Mouse (Mus musculus) CH12.LX (cell line): Measurements from ENCODE around the gene Prickle2. TPM values are rescaled to one million over a fixed set of nuclear protein-coding genes. Genes with fewer than 3 reads are reported as not detected.

Experiments
- DNase-seq: peaks from one replicate; pipeline ENCODE4 v3.0.0-alpha.2; 2013; ENCODE audit errors: extremely low read depth
- H3K27ac ChIP-seq: 2 replicates; pipeline ENCODE4 v1.5.1; 2012; ENCODE audit warnings: low read depth, mild to moderate bottlenecking, control low read depth, moderate library complexity; ENCODE audit not compliant: insufficient read depth
- H3K27me3 ChIP-seq: replicated peaks from 2 replicates; pipeline ENCODE3; 2012; ENCODE audit warnings: inconsistent platforms
- H3K36me3 ChIP-seq, 2 experiments: replicated peaks in 1 of 2; 2 replicates each; pipeline versions ENCODE3 to v1.6.1; 2012; ENCODE audit warnings: inconsistent platforms in 1 of 2, low read length in 1 of 2, mild to moderate bottlenecking in 1 of 2, mixed read lengths in 1 of 2, moderate library complexity in 1 of 2; ENCODE audit not compliant: control insufficient read depth in 1 of 2, insufficient read depth in 1 of 2
- H3K4me1 ChIP-seq, 2 experiments: 2 replicates each; pipeline ENCODE4 v1.6.1; 2012; ENCODE audit warnings: inconsistent platforms in 1 of 2, moderate library complexity in 1 of 2; ENCODE audit not compliant: insufficient read depth in 2 of 2, control insufficient read depth in 1 of 2
- H3K4me2 ChIP-seq: 2 replicates; pipeline ENCODE4 v1.6.1; 2012; ENCODE audit warnings: low read depth, mild to moderate bottlenecking, control low read depth; ENCODE audit not compliant: poor library complexity, insufficient read depth, severe bottlenecking
- H3K4me3 ChIP-seq, 3 experiments: fragments of 150-350 bp in 1 of 3; sonication (generic) in 1 of 3; replicated peaks in 1 of 3; 2 replicates each; pipeline versions ENCODE3 to v1.5.1; 2011 to 2012; ENCODE audit warnings: low read depth in 2 of 3, low read length in 2 of 3, mild to moderate bottlenecking in 2 of 3, moderate library complexity in 2 of 3, control low read depth in 1 of 3, improper control_type of control experiment in 1 of 3, inconsistent platforms in 1 of 3, mixed read lengths in 1 of 3; ENCODE audit not compliant: poor library complexity in 1 of 3
- H3K79me2 ChIP-seq: replicated peaks from 2 replicates; pipeline ENCODE4 v1.6.1; 2012; ENCODE audit warnings: mild to moderate bottlenecking, moderate library complexity; ENCODE audit not compliant: control insufficient read depth, poor library complexity, insufficient read depth, severe bottlenecking; ENCODE audit errors: extremely low read depth
- H3K9ac ChIP-seq: 2 replicates; pipeline ENCODE4 v1.6.1; 2012; ENCODE audit warnings: low read depth, mild to moderate bottlenecking, control low read depth, moderate library complexity; ENCODE audit not compliant: insufficient read depth
- H3K9me3 ChIP-seq: replicated peaks from 2 replicates; pipeline ENCODE3; 2012; ENCODE audit warnings: low read length, inconsistent platforms, mixed read lengths
- ETS1 ChIP-seq: conservative IDR thresholded peaks from 2 replicates; pipeline ENCODE4 v1.6.1; 2012; ENCODE audit warnings: low read depth, mild to moderate bottlenecking, inconsistent platforms, low read length, improper control_type of control experiment, moderate library complexity
- HCFC1 ChIP-seq: IDR thresholded peaks from 2 replicates; pipeline ENCODE4 v1.6.1; 2012; ENCODE audit warnings: low read depth, mild to moderate bottlenecking, inconsistent platforms, low read length, improper control_type of control experiment
- MAZ ChIP-seq: IDR thresholded peaks from 2 replicates; pipeline ENCODE4 v1.6.1; 2012; ENCODE audit warnings: low read depth, mild to moderate bottlenecking, inconsistent platforms, low read length, improper control_type of control experiment, moderate library complexity
- MXI1 ChIP-seq: IDR thresholded peaks from 2 replicates; pipeline ENCODE4 v1.6.1; 2011; ENCODE audit warnings: mild to moderate bottlenecking, low read depth, low read length, improper control_type of control experiment
- NRF1 ChIP-seq: IDR thresholded peaks from 2 replicates; pipeline ENCODE4 v1.6.1; 2014; ENCODE audit warnings: low read depth, mild to moderate bottlenecking, inconsistent platforms, low read length, improper control_type of control experiment, moderate library complexity
- PAX5 ChIP-seq: IDR thresholded peaks from 2 replicates; pipeline ENCODE4 v1.6.1; 2012; ENCODE audit warnings: low read length, inconsistent platforms, mixed read lengths
- POLR2AphosphoS2 ChIP-seq: IDR thresholded peaks from 2 replicates; pipeline ENCODE4 v1.6.1; 2011; ENCODE audit warnings: low read depth, low read length, improper control_type of control experiment
- RAD21 ChIP-seq: IDR thresholded peaks from 2 replicates; pipeline ENCODE4 v1.6.1; 2011; ENCODE audit warnings: low read depth, mild to moderate bottlenecking, low read length, improper control_type of control experiment, moderate library complexity
- SIN3A ChIP-seq: IDR thresholded peaks from 2 replicates; pipeline ENCODE4 v1.6.1; 2012; ENCODE audit warnings: low read length, improper control_type of control experiment, inconsistent platforms
- TBP ChIP-seq: conservative IDR thresholded peaks from 2 replicates; pipeline ENCODE4 v1.6.1; 2011; ENCODE audit warnings: low read depth, low read length, improper control_type of control experiment
- USF1 ChIP-seq: IDR thresholded peaks from 2 replicates; pipeline ENCODE4 v1.6.1; 2014; ENCODE audit warnings: low read depth, mild to moderate bottlenecking, inconsistent platforms, low read length, improper control_type of control experiment
- USF2 ChIP-seq: conservative IDR thresholded peaks from 2 replicates; pipeline ENCODE4 v1.6.1; 2011; ENCODE audit warnings: low read depth, low read length, improper control_type of control experiment
- dilution Hi-C: fragments of 300-500 bp; cut with MboI; formaldehyde crosslinking; loops from 2 replicates; pipeline ENCODE4 v1.14.3; 2020; ENCODE audit warnings: low sequenced_read_pairs; ENCODE audit not compliant: extremely low pct_unique_long_range_greater_than_20kb, extremely low pct_ligation_motif_present
- in situ Hi-C: fragments of 300-500 bp; cut with MboI; formaldehyde crosslinking; loops from 3 replicates; pipeline ENCODE4 v1.14.3; 2019; ENCODE audit warnings: low sequenced_read_pairs, low pct_ligation_motif_present, low pct_unique_long_range_greater_than_20kb, mixed read lengths
- polyA plus RNA-seq: library from polyadenylated mRNA; unstranded; fragments of >175 nt; gene quantifications from 2 replicates; pipeline ENCODE4 v1.2.1, GENCODE M21; 2012; ENCODE audit warnings: low read depth; ENCODE audit not compliant: insufficient read length
- total RNA-seq, 2 experiments: library from RNA; depleted of rRNA; stranded (reverse); fragments of 300-350 nt in 1 of 2; fragments of >200 nt in 1 of 2; gene quantifications; 2 replicates each; pipeline ENCODE4 v1.2.3; 2012 to 2014

Prickle2 gene
- total and polyA plus RNA-seq, 3 experiments: not detected

DNA sequence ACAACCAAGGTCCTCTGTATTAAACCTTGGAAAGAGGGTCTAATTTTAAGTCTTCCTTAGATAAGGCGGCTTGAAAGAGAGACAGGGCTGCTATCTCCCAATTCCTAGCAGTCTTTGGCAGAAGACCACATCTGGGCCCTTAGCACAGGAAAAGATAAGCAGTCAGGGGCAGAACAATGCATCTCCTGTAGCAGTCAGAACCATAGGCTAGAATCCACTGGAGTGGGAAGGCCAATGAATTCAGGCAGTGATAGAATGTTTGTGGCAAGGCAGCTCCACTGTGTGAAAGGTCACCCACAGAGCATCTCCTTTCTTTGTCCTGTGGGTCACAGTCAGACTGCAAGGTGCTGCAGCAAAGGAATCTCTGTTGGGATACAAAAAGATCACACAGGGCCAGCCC is 240.3 kb downstream of the Prickle2 start:
- dilution Hi-C loops: no loop called here
- Histone ChIP-seq H3K4me2 (no peak overlapping the region), H3K36me3 (no peaks in the 10 kb centered on the region), H3K4me3 (no peak overlapping the region), H3K9me3 (peaks cover 63% of the 10 kb centered on the region), H3K4me1 (no peaks in the 10 kb centered on the region), H3K79me2 (no peaks in the 10 kb centered on the region), H3K27ac (no peak overlapping the region), H3K9ac (no peak overlapping the region), H3K27me3 (no peaks in the 10 kb centered on the region)
- TF ChIP-seq ETS1 (no peak), POLR2AphosphoS2 (no peak), NRF1 (no peak)
- no peak for DNase-seq
- in situ Hi-C loops: loop anchor here (25.0 kb wide), 1 partner anchor 178 kb away; no protein-coding TSS in a partner anchor

DNA sequence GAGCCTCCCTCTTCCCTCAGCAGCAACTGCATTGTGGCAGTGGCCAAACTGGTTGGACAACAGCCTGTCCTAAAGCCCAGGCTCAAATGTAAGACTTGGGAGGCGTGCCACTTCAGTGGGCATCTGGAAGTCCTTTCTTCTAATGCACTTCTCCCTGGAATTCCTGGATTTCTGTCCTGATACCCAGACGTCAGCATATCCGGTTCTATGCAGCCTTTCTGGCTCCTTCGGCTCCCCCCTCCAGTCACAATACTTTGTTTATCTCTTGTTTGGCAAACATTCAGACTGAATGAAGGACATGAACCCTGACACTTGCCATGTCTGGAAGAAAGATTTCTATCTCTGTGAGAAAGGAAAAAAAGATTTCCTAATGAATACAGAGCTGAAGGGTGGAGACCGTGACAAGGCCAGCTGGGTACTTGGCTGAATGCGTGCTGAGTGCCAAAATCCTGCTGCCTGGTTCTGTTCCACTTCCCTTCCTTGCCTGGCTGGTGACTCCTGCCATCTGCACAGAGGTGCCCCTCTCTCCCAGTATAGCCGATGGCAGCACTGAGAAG is 241.1 kb downstream of the Prickle2 start:
- H3K79me2 ChIP-seq: no peaks in the 10 kb centered on the region
- H3K36me3 ChIP-seq: no peaks in the 10 kb centered on the region
- no peaks in the 10 kb centered on the region for H3K27me3 ChIP-seq
- H3K27ac ChIP-seq: no peak overlapping the region
- H3K4me3 ChIP-seq: no peak overlapping the region
- no peak for TF ChIP-seq RAD21
- TF ChIP-seq SIN3A: no peak
- TF ChIP-seq HCFC1: no peak
- H3K9me3 ChIP-seq: peaks cover 60% of the 10 kb centered on the region
- no peak overlapping the region for H3K4me2 ChIP-seq
- no peak overlapping the region for H3K9ac ChIP-seq
- in situ Hi-C loops: loop anchor here (25.0 kb wide), 1 partner anchor 178 kb away; no protein-coding TSS in a partner anchor
- no peak for DNase-seq
- H3K4me1 ChIP-seq: no peaks in the 10 kb centered on the region
- dilution Hi-C loops: no loop called here

DNA sequence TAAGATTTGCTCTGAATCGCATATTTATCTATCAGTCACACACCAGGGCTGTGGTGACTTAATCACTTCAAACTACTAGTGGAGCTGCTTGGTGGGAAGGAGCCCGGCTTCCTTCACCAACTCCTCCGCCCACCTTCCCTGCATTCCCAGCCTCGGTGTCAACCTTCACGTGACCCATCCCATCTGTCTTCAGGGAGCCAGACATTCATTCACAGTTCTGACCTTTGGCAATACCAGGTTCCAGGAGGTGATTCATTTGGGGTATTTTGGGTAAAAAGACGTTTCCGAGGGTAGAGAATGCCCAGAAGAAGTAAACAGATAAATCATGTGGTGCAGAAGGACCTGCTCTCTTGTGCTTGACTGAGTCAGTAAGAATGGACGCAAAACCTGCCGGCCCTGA is 242.2 kb downstream of the Prickle2 start:
- no peaks in the 10 kb centered on the region for H3K79me2 ChIP-seq
- no peak overlapping the region for H3K4me3 ChIP-seq
- TF ChIP-seq TBP (no peak), MXI1 (no peak), USF1 (no peak), USF2 (no peak), NRF1 (no peak), PAX5 (no peak), MAZ (no peak)
- no peak overlapping the region for H3K27ac ChIP-seq
- DNase-seq: no peak
- no peaks in the 10 kb centered on the region for H3K4me1 ChIP-seq
- H3K9me3 ChIP-seq: peaks cover 56% of the 10 kb centered on the region
- in situ Hi-C loops: loop anchor here (25.0 kb wide), 1 partner anchor 176 kb away; no protein-coding TSS in a partner anchor
- no peak overlapping the region for H3K9ac ChIP-seq
- dilution Hi-C loops: no loop called here
- no peak overlapping the region for H3K4me2 ChIP-seq
- no peaks in the 10 kb centered on the region for H3K27me3 ChIP-seq
- H3K36me3 ChIP-seq: no peaks in the 10 kb centered on the region
